Mouse (Mus musculus) heart, postnatal 0 days (tissue): ENCODE measurements around the gene Ptprn2. TPM values are rescaled to one million over a fixed set of nuclear protein-coding genes. Genes with fewer than 3 reads are reported as not detected.

Source experiments
- ATAC-seq: fragments of 200-750 bp; cut with Nextera tagmentation; 2 replicates; pipeline ENCODE4 v1.8.0; 2017; ENCODE audit warnings: low read depth, moderate number of reproducible peaks, moderate library complexity; ENCODE audit not compliant: insufficient read depth
- DNase-seq: peaks from one replicate; pipeline ENCODE4 v3.0.0-alpha.2; 2016; ENCODE audit warnings: low spot score
- H3K27ac ChIP-seq: fragments of 300-500 bp; sonication (generic); 2 replicates; pipeline ENCODE4 v1.5.1; 2014; ENCODE audit warnings: low read depth, mild to moderate bottlenecking
- H3K27me3 ChIP-seq: fragments of 300-500 bp; sonication (generic); 2 replicates; pipeline ENCODE4 v1.6.1; 2014; ENCODE audit warnings: low read length, mixed read lengths; ENCODE audit not compliant: control insufficient read depth, insufficient read depth
- H3K36me3 ChIP-seq: fragments of 300-500 bp; sonication (generic); replicated peaks from 2 replicates; pipeline ENCODE4 v1.6.1; 2014; ENCODE audit warnings: low read length, mixed read lengths; ENCODE audit not compliant: control insufficient read depth, insufficient read depth
- H3K4me1 ChIP-seq: fragments of 300-500 bp; sonication (generic); 2 replicates; pipeline ENCODE4 v1.6.1; 2014; ENCODE audit warnings: antibody characterized with exemption; ENCODE audit not compliant: control insufficient read depth, insufficient read depth
- H3K4me2 ChIP-seq: fragments of 300-500 bp; sonication (generic); 2 replicates; pipeline ENCODE4 v1.6.1; 2014; ENCODE audit warnings: low read depth, mild to moderate bottlenecking, low read length, moderate library complexity
- H3K4me3 ChIP-seq: fragments of 300-500 bp; sonication (generic); 2 replicates; pipeline ENCODE4 v1.5.1; 2014; ENCODE audit warnings: low read depth, low read length
- H3K9ac ChIP-seq: fragments of 300-500 bp; sonication (generic); replicated peaks from 2 replicates; pipeline ENCODE4 v1.6.1; 2014; ENCODE audit warnings: low read depth, low read length, mixed read lengths
- H3K9me3 ChIP-seq: fragments of 300-500 bp; sonication (generic); replicated peaks from 2 replicates; pipeline ENCODE4 v1.6.1; 2016; ENCODE audit warnings: low read length; ENCODE audit not compliant: control insufficient read depth
- CTCF ChIP-seq: IDR thresholded peaks from 2 replicates; pipeline ENCODE4 v1.5.1; 2016; ENCODE audit warnings: antibody characterized with exemption, control low read depth, low read depth
- EP300 ChIP-seq: IDR thresholded peaks from 2 replicates; pipeline ENCODE4 v1.6.1; 2016; ENCODE audit warnings: antibody characterized with exemption, low read depth
- WGBS: fragments of 180-500 bp; shearing (Covaris S2); extraction: QIAGEN DNeasy Blood & Tissue Kit; methylation state at CpG from one replicate; pipeline ENCODE4 v1.1.7; 2014; 5-methylcytosine and 5-hydroxymethylcytosine counted together
- polyA plus RNA-seq: library from polyadenylated mRNA; unstranded; fragments of >200 nt; fragmentation: Nextera tagmentation; extraction: Ambion mirVana; gene quantifications from 2 replicates; pipeline ENCODE4 v1.2.1, GENCODE M21; 2015
- total RNA-seq: library from RNA; depleted of rRNA; stranded (reverse); fragments of >200 nt; gene quantifications from 2 replicates; pipeline ENCODE4 v1.2.3, GENCODE M21; 2014; ENCODE audit warnings: low replicate concordance; rRNA removed

The Ptprn2 gene
- total RNA-seq: 0.04 TPM in 1 of 2 replicates, not detected in the other
- not detected in 2 replicates for polyA plus RNA-seq

DNA sequence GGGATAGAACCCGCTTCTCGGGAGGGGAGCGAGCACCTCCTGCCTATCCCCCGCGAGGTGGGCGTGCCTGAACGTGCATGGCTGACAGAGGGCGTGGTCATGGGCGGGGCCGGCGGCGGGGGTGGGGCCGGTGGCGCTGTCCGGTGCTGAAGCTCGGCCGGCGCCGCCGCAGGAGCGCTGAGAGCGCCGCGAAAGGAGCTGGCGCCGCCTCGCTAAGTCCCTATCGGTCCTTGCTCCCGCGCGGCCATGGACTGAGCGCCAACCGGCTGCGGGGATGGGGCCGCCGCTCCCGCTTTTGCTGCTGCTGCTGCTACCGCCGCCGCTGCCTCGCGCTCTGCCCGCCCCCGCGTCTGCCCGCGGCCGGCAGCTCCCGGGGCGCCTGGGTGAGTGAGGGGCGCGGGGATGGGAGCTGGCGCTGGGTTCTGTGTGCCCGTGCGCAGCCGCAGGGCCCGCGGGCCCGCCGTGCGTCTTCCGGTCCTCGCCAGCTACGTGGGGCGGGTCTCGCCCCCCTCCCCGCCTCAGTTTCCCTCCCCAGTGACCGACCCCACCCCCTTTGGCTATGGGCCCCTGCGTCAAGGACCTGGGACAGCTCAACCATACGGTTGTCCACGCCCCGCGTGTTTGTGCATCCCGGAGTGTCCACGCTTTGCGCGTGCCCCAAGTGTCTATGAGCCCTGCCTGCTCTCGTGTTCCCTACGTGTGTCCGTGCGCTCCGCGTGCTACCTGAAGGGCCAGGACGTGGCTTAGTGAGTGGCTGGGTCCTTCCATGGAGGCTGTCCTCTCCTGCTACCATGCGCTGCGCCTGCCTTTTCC, at the start of gene Ptprn2:
TSS of gene Ptprn2 (plus strand) at position 130 of the 813 bp plus-strand sequence.
- TF ChIP-seq EP300 (no peak), CTCF (no peak)
- ATAC-seq (peak; percentile 94), DNase-seq (peak; percentile 56)
- peaks cover 9% of the 10 kb centered on the region for H3K4me1 ChIP-seq
- H3K4me3 ChIP-seq: peak within 1 kb of the TSS; percentile 50
- peaks cover 29% of the 10 kb centered on the region for H3K27me3 ChIP-seq
- no peak within 1 kb of the TSS for H3K27ac ChIP-seq
- peak within 1 kb of the TSS; percentile 87 for H3K4me2 ChIP-seq
- WGBS: under 1% methylated on average over 71 of the region's 86 CpGs
- H3K9me3 ChIP-seq: no peaks in the 10 kb centered on the region
- no peak within 1 kb of the TSS for H3K9ac ChIP-seq
- H3K36me3 ChIP-seq: no peaks in the 10 kb centered on the region

DNA sequence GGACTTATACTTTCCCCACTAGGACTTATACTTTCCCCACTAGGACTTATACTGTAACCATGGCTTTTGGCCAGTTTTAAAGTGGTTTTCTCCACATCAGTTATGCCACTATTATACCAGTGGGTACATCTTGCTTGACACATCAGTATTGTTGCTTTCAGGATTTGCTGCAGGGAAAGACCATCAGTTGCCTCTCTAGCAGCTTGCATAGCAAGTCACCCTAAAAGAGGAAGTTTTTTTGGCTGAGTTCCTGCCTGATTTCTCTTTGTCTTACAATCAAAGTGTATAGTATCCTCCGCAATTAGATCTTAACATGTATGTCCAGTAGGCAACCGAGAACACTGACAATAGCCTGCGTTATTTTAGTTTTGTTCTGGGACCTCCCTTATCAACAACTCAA, 49.4 kb upstream of the Ptprn2 start:
- TF ChIP-seq EP300 (no peak), CTCF (no peak)
- H3K9me3 ChIP-seq: no peaks in the 10 kb centered on the region
- no peak overlapping the region for H3K4me3 ChIP-seq
- WGBS: 79% methylated on average over 3 of the region's 3 CpGs
- peaks cover 41% of the 10 kb centered on the region for H3K36me3 ChIP-seq
- DNase-seq (no peak), ATAC-seq (no peak)
- no peak overlapping the region for H3K27ac ChIP-seq
- no peak overlapping the region for H3K9ac ChIP-seq
- no peaks in the 10 kb centered on the region for H3K4me1 ChIP-seq
- H3K27me3 ChIP-seq: no peaks in the 10 kb centered on the region
- no peak overlapping the region for H3K4me2 ChIP-seq

DNA sequence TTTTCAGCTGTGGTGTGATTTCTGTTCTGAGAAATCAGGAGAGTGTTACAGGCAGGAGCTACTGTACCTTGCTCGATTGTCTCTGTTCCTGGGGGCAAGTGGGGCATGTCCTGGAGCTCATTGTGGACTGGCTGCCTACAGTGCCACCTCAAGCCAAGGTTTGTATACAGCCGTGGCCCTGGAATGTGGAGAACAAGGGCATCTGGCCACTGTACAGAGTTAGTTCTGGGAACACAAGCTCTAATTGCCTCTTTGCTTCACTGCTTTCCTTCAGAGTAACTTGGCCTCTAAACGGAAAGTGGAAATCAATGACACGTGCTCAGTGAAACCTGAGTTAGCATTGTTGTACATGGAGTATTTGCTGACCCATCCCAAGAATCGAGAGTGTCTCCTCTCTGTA, 46.9 kb upstream of the Ptprn2 start:
- TF ChIP-seq CTCF: no peak
- no peak for TF ChIP-seq EP300
- no peaks in the 10 kb centered on the region for H3K9me3 ChIP-seq
- no peaks in the 10 kb centered on the region for H3K4me1 ChIP-seq
- H3K36me3 ChIP-seq: peaks cover 53% of the 10 kb centered on the region
- no peak overlapping the region for H3K4me2 ChIP-seq
- no peak overlapping the region for H3K27ac ChIP-seq
- no peak overlapping the region for H3K4me3 ChIP-seq
- WGBS: 71% methylated on average over 5 of the region's 5 CpGs
- DNase-seq: no peak
- no peaks in the 10 kb centered on the region for H3K27me3 ChIP-seq
- ATAC-seq: no peak
- H3K9ac ChIP-seq: no peak overlapping the region

- no peaks in the 10 kb centered on the region for H3K4me1 ChIP-seq
- no peaks in the 10 kb centered on the region for H3K9me3 ChIP-seq
- no peak for DNase-seq
- no peak overlapping the region for H3K4me2 ChIP-seq
- TF ChIP-seq CTCF (no peak), EP300 (no peak)
- ATAC-seq: no peak
- peaks cover 60% of the 10 kb centered on the region for H3K36me3 ChIP-seq
- no peak overlapping the region for H3K4me3 ChIP-seq
- 80% methylated on average over 3 of the region's 3 CpGs for WGBS
- no peak overlapping the region for H3K9ac ChIP-seq
- H3K27ac ChIP-seq: no peak overlapping the region
- no peaks in the 10 kb centered on the region for H3K27me3 ChIP-seq
Measured at GRCm38 (mm10) chr12:116442184-116442583, 43.3 kb upstream of the Ptprn2 start.

DNA sequence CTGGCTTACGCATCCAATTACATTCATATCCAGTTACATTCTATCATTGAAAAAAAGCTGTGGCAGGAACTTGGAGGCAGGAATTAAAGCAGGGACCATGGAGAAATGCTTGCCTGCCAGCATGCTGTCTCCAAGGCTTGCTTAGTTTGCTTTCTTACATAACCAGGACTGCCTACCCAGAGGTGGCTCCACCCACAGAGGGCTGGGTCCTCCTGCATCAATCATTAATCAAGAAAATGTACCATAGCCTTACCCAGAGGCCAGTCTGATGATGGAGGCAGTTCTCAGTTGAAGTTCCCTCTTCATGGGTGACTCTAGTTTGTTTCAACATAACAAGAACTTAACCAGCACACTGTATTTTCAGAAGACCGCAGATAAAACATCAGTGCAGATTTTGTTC, 36.0 kb upstream of the Ptprn2 start:
- no peak overlapping the region for H3K9ac ChIP-seq
- 91% methylated on average over 2 of the region's 2 CpGs for WGBS
- H3K4me3 ChIP-seq: no peak overlapping the region
- TF ChIP-seq EP300 (no peak), CTCF (no peak)
- peaks cover 53% of the 10 kb centered on the region for H3K36me3 ChIP-seq
- H3K4me2 ChIP-seq: no peak overlapping the region
- H3K9me3 ChIP-seq: no peaks in the 10 kb centered on the region
- ATAC-seq: no peak
- H3K4me1 ChIP-seq: no peaks in the 10 kb centered on the region
- H3K27me3 ChIP-seq: no peaks in the 10 kb centered on the region
- H3K27ac ChIP-seq: no peak overlapping the region
- DNase-seq: no peak
